ENCODE assay signal across 15 mouse cellular contexts in the genomic region with DNA sequence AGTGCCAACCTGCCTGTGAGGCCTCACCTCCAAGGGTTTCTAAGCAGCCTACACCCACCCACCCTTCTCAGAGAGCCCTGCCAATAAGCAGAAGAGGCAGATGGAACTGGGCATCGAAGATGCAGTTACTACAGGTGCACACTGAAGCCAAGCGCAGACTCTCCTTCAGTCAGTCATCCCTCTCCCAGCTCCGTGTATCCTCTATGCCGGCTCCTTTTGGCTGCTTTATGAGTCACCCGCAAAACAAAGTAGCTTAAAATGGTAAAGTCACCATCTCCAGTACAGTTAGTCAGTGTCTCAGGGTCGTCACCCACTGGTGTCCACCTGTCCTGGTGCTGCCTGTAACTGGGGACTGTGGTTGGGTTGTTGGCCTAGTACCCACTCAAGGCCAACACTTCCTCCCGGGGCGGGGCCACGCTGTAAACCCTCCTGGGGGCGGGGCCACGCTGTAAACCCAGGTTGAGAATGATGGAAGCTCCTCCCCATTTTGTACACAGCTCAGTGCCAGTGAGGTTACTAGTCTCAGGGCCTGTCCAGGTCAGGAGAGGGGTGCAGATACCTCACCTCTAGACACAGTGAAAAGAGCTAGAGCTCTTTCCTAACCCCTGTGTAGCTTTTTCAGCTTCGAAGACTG. TPM values are rescaled to one million over a fixed set of nuclear protein-coding genes. Genes with fewer than 3 reads are reported as not detected.
DNase-seq lines count a peak whose midpoint lies in the region; ATAC-seq lines count a peak whose summit lies in the region.
"Had no signal": no experiment of that assay in that cellular context is flagged by ENCODE, and none has a peak within 500 bp of the region (broad histone marks: within the 10 kb centered on the region; RNA-seq: fewer than 3 reads in every experiment).

No protein-coding gene starts in this region.

- 0 out of 2 replicates have a peak, but pooled peaks have one; percentile 10 for ATAC-seq in heart, embryonic 11.5 days (replicated peaks; ENCODE audit: insufficient number of reproducible peaks, low FRiP score, low TSS enrichment)
- peak; percentile 21; the same call in 1 of the 2 replicates for ATAC-seq in intestine, embryonic 16.5 days
- ATAC-seq in megakaryocyte-erythroid progenitor cell, adult 5-6 weeks (replicated peaks; ENCODE audit: low FRiP score, low TSS enrichment, poor library complexity, severe bottlenecking), result no peak
- ATAC-seq: CD4-positive, CD25-positive, alpha-beta regulatory T cell, adult 4 months had no signal

- no peak overlapping the region for H3K4me2 ChIP-seq in heart, embryonic 11.5 days
- H3K4me2 ChIP-seq in intestine, embryonic 16.5 days (ENCODE audit: low read depth, low read length), result no peak overlapping the region

- 0 out of 2 replicates have a peak, but pooled peaks cover 3% of the 10 kb centered on the region for H3K27me3 ChIP-seq in heart, embryonic 11.5 days (ENCODE audit: control insufficient read depth, insufficient read depth, low read length)
- H3K27me3 ChIP-seq in intestine, embryonic 16.5 days (replicated peaks; ENCODE audit: control insufficient read depth, insufficient read depth, low read length), result no peaks in the 10 kb centered on the region

- no peak overlapping the region for H3K27ac ChIP-seq in heart, embryonic 11.5 days (ENCODE audit: low read depth, low read length)
- no peak overlapping the region for H3K27ac ChIP-seq in intestine, embryonic 16.5 days (ENCODE audit: low read length)
- H3K27ac ChIP-seq: liver, embryonic 14.5 days had no signal

- WGBS in heart, embryonic 11.5 days (ENCODE audit: insufficient replicate concordance), result 63% methylated on average over 12 of the region's 12 CpGs
- WGBS in intestine, embryonic 16.5 days, result 62% methylated on average over 12 of the region's 12 CpGs

- no peak overlapping the region for H3K4me3 ChIP-seq in heart, embryonic 11.5 days (ENCODE audit: low read depth, low read length)
- H3K4me3 ChIP-seq in intestine, embryonic 16.5 days (ENCODE audit: low read length), result no peak overlapping the region

- H3K9ac ChIP-seq in heart, embryonic 11.5 days (ENCODE audit: low read depth, low read length), result no peak overlapping the region
- H3K9ac ChIP-seq in intestine, embryonic 16.5 days (ENCODE audit: low read depth, low read length), result no peak overlapping the region
- H3K9ac ChIP-seq: liver, embryonic 14.5 days had no signal

- no peak for DNase-seq in heart, postnatal 4 days
- DNase-seq in A20 (ENCODE audit: low read depth, low spot score) (peak; percentile 31), ZHBTc4 (ENCODE audit: low read depth, low spot score) (peak; percentile 86)
- no peak for DNase-seq in adrenal gland, adult (ENCODE audit: inconsistent age in 2 of 2, low spot score in 1 of 2)
- DNase-seq in kidney, adult 11 months, result no peak
- DNase-seq: cerebellum, adult 11 months; gastrocnemius, postnatal 10 days; lung, postnatal 14 days; right cerebral cortex, postnatal 25 days; thymus, postnatal 4 days had no signal

- no peaks in the 10 kb centered on the region for H3K4me1 ChIP-seq in heart, embryonic 11.5 days (ENCODE audit: control insufficient read depth, insufficient read depth, low read length)
- H3K4me1 ChIP-seq in intestine, embryonic 16.5 days (ENCODE audit: control insufficient read depth, insufficient read depth, low read length), result no peaks in the 10 kb centered on the region

- H3K9me3 ChIP-seq in heart, embryonic 11.5 days (replicated peaks; ENCODE audit: control insufficient read depth, low read length), result no peaks in the 10 kb centered on the region
- H3K9me3 ChIP-seq in intestine, embryonic 16.5 days (ENCODE audit: control insufficient read depth, low read length), result no peaks in the 10 kb centered on the region

- no peaks in the 10 kb centered on the region for H3K36me3 ChIP-seq in heart, embryonic 11.5 days (ENCODE audit: control insufficient read depth, insufficient read depth, low read length)
- H3K36me3 ChIP-seq in intestine, embryonic 16.5 days (ENCODE audit: control insufficient read depth, insufficient read depth, low read length), result no peaks in the 10 kb centered on the region

RNA-seq across cellular contexts. Expression of gene Ppp2r5c, which starts 17.5 kb away (rescaled TPM):
- polyA plus RNA-seq in heart, embryonic 11.5 days (2014; fragmentation: Nextera tagmentation; extraction: Ambion mirVana), result 137 and 139 TPM in 2 replicates
- 100 to 1,000 TPM; 126 to 128 TPM for total RNA-seq in heart, postnatal 4 days (2021)
- polyA plus RNA-seq in intestine, embryonic 16.5 days (2015; fragmentation: Nextera tagmentation; extraction: Ambion mirVana), result 129 and 133 TPM in 2 replicates
- total RNA-seq in megakaryocyte-erythroid progenitor cell, adult 5-6 weeks (2014; fragmentation: Nextera tagmentation), result 99.2 and 117 TPM in 2 replicates
- total RNA-seq in megakaryocyte-erythroid progenitor cell, adult 5-6 weeks (2017), result 223 and 234 TPM in 2 replicates

Comparison
In these comparisons a context has a peak if more than half of its experiments do, and no peak if none do; other contexts are left out.
1. DNase-seq: peak in A20 (single experiment) and ZHBTc4 (single experiment); none in heart, postnatal 4 days (single experiment), adrenal gland, adult (0 of 2) and kidney, adult 11 months (single experiment).